Mouse (Mus musculus) C2C12 (cell line): ENCODE measurements around the gene Gm10188.

ENCODE experiments used
- CEBPB ChIP-seq: IDR thresholded peaks from one replicate; pipeline ENCODE4 v1.6.1; 2011; ENCODE audit warnings: low read depth, mild to moderate bottlenecking, control low read depth, moderate library complexity
- CTCF ChIP-seq: IDR thresholded peaks from one replicate; pipeline ENCODE4 v1.5.1; 2011; ENCODE audit not compliant: control insufficient read depth, insufficient read depth, insufficient read length
- MAX ChIP-seq: IDR thresholded peaks from one replicate; pipeline ENCODE4 v1.6.1; 2011; ENCODE audit warnings: mild to moderate bottlenecking, control low read depth
- MYOD1 ChIP-seq: IDR thresholded peaks from one replicate; pipeline ENCODE4 v1.6.1; 2011; ENCODE audit warnings: low read depth; ENCODE audit not compliant: control insufficient read depth, insufficient read length
- MYOG ChIP-seq: IDR thresholded peaks from one replicate; pipeline ENCODE4 v1.6.1; 2011; ENCODE audit not compliant: control insufficient read depth, insufficient read length; ENCODE audit errors: extremely low read depth

- TF ChIP-seq CTCF (no peak), MYOD1 (no peak), CEBPB (no peak), MAX (no peak), MYOG (no peak)
Measured at GRCm38 (mm10) chr1:132190040-132190513, 39.5 kb downstream of the Gm10188 start.
